Mouse (Mus musculus): ENCODE measurements at regions not wholly inside any gene's neighbourhood (a gene's known extent, or its start where the extent isn't known, plus 50 kb on each side); places are given as distances from the start of the nearest gene placed in this dataset.

GRCm38 (mm10) chr4:55208386-55209345 lies 141.2 kb upstream of the Rad23b start:
- no peak for TF ChIP-seq FLI1 (IDR thresholded peaks at IDR 0.05; ENCODE audit: low read length)
- TF ChIP-seq GATA1 (IDR thresholded peaks at IDR 0.05; ENCODE audit: borderline replicate concordance, low read length): no peak

Measured in megakaryocyte, embryonic 14.5 days (primary cell).